Mouse (Mus musculus) hindbrain, embryonic 13.5 days (tissue): ENCODE data around the gene Nell1. TPM values are rescaled to one million over a fixed set of nuclear protein-coding genes. Genes with fewer than 3 reads are reported as not detected.

ENCODE experiments used
- ATAC-seq: fragments of 200-750 bp; cut with Nextera tagmentation; 2 replicates; pipeline ENCODE4 v1.8.0; 2017; ENCODE audit warnings: moderate TSS enrichment; ENCODE audit not compliant: low FRiP score
- H3K27ac ChIP-seq: fragments of 300-500 bp; sonication (generic); 2 replicates; pipeline ENCODE4 v1.5.1; 2015; ENCODE audit warnings: inconsistent platforms, mild to moderate bottlenecking, moderate library complexity
- H3K27me3 ChIP-seq: fragments of 300-500 bp; sonication (generic); 2 replicates; pipeline ENCODE4 v1.6.1; 2015; ENCODE audit warnings: mild to moderate bottlenecking, inconsistent platforms
- H3K36me3 ChIP-seq: fragments of 300-500 bp; sonication (generic); 2 replicates; pipeline ENCODE4 v1.6.1; 2015; ENCODE audit warnings: mild to moderate bottlenecking, inconsistent platforms
- H3K4me1 ChIP-seq: fragments of 300-500 bp; sonication (generic); replicated peaks from 2 replicates; pipeline ENCODE4 v1.6.1; 2015; ENCODE audit warnings: inconsistent platforms
- H3K4me2 ChIP-seq: fragments of 300-500 bp; sonication (generic); 2 replicates; pipeline ENCODE4 v1.6.1; 2015; ENCODE audit warnings: inconsistent platforms, mild to moderate bottlenecking, moderate library complexity
- H3K4me3 ChIP-seq: fragments of 300-500 bp; sonication (generic); 2 replicates; pipeline ENCODE4 v1.5.1; 2015; ENCODE audit warnings: mild to moderate bottlenecking, inconsistent platforms
- H3K9ac ChIP-seq: fragments of 300-500 bp; sonication (generic); 2 replicates; pipeline ENCODE4 v1.6.1; 2015; ENCODE audit warnings: mild to moderate bottlenecking, inconsistent platforms
- H3K9me3 ChIP-seq: fragments of 300-500 bp; sonication (generic); 2 replicates; pipeline ENCODE4 v1.6.1; 2016; ENCODE audit warnings: inconsistent platforms
- WGBS: fragments of 180-500 bp; shearing (Covaris S2); methylation state at CpG from one replicate; pipeline ENCODE4 v1.1.7; 2015; 5-methylcytosine and 5-hydroxymethylcytosine counted together
- polyA plus RNA-seq: library from polyadenylated mRNA; unstranded; fragments of >200 nt; fragmentation: Nextera tagmentation; extraction: Ambion mirVana; gene quantifications from 2 replicates; pipeline ENCODE4 v1.2.1, GENCODE M21; 2015

Gene Nell1
- polyA plus RNA-seq, 1 experiment from 2014 or later, result 15.7 TPM

- Histone ChIP-seq H3K4me3 (no peak overlapping the region), H3K4me1 (no peaks in the 10 kb centered on the region), H3K4me2 (no peak overlapping the region), H3K27me3 (no peaks in the 10 kb centered on the region), H3K27ac (no peak overlapping the region), H3K36me3 (no peaks in the 10 kb centered on the region), H3K9ac (no peak overlapping the region), H3K9me3 (no peaks in the 10 kb centered on the region)
- ATAC-seq, result no peak
- WGBS, result 62% methylated on average over 2 of the region's 2 CpGs
Observed at GRCm38 (mm10) chr7:50633147-50633546, 658.5 kb downstream of the Nell1 start.

- no peak overlapping the region for H3K27ac ChIP-seq
- no peak overlapping the region for H3K4me3 ChIP-seq
- H3K9me3 ChIP-seq, result no peaks in the 10 kb centered on the region
- no peaks in the 10 kb centered on the region for H3K36me3 ChIP-seq
- no peak for ATAC-seq
- no peaks in the 10 kb centered on the region for H3K4me1 ChIP-seq
- no peak overlapping the region for H3K4me2 ChIP-seq
- WGBS, result 66% methylated on average over 4 of the region's 4 CpGs
- H3K9ac ChIP-seq, result no peak overlapping the region
- H3K27me3 ChIP-seq, result no peaks in the 10 kb centered on the region
Observed at GRCm38 (mm10) chr7:50672266-50672665, 697.6 kb downstream of the Nell1 start.

DNA sequence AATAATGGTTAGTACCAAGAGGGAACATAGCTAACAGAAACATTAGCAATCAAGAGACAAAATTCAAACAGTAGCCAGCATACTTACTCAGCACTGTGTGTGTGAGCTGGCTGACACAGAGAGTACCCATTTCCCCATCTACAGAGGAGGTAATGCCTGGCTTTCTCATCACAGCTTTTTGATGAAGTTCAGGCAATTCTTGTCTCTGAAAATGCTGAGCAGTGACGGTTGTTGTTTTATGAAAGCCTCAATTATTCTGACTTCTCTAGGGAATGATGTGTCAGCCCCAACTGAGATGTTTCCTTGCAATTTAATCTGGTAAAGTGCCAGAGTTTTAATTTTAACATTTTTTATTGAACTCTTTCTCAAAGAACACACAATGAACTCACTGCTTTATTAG is 700.8 kb downstream of the Nell1 start:
- 63% methylated on average over 1 of the region's 1 CpGs for WGBS
- Histone ChIP-seq H3K4me3 (no peak overlapping the region), H3K27me3 (no peaks in the 10 kb centered on the region), H3K36me3 (no peaks in the 10 kb centered on the region), H3K9me3 (no peaks in the 10 kb centered on the region), H3K4me2 (no peak overlapping the region), H3K4me1 (no peaks in the 10 kb centered on the region), H3K9ac (no peak overlapping the region), H3K27ac (no peak overlapping the region)
- ATAC-seq, result no peak

DNA sequence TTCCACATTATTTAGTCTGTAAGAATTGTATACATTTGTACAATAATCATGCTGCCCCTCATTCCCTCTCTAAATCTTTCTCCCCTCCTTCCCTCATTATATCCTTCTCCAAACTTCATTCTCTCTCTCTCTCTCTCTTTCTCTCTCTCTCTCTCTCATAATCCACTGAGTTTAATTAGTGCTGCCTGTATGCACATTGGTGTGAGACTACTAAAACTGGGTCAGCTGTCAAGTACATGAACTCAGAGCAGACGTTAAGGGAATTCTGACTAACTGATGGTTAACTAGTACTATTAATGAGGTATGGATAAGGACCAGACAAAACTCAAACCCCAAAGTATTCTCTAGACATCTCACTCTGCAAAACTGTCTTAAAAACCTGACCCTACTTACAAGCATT is 702.8 kb downstream of the Nell1 start:
- Histone ChIP-seq H3K4me3 (no peak overlapping the region), H3K4me1 (no peaks in the 10 kb centered on the region), H3K4me2 (no peak overlapping the region), H3K27me3 (no peaks in the 10 kb centered on the region), H3K9ac (no peak overlapping the region), H3K9me3 (no peaks in the 10 kb centered on the region), H3K27ac (no peak overlapping the region), H3K36me3 (no peaks in the 10 kb centered on the region)
- 68% methylated on average over 1 of the region's 1 CpGs for WGBS
- no peak for ATAC-seq

DNA sequence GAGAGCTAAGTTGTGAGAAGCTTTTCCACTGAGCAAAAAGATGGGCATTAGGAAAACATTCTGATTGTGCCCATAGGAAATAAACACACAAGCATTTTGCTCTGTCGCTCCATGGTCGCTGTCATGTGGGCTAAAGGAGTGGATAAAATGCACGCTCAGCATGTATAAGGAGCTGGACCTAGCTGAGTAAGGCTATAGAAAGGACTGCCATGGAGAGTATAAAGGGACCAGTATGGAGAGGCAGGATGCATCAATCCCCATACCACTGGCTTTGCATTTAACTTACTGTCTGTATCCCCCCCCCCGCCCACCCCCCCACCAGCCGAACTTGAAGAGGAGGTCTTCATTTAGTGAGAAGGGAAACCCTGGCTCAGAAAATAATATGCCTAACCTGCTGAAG is 711.7 kb downstream of the Nell1 start:
- whole genome bisulfite sequencing, result 90% methylated on average over 5 of the region's 5 CpGs
- no peaks in the 10 kb centered on the region for H3K9me3 ChIP-seq
- no peak for ATAC-seq
- no peak overlapping the region for H3K9ac ChIP-seq
- H3K4me1 ChIP-seq, result no peaks in the 10 kb centered on the region
- no peak overlapping the region for H3K27ac ChIP-seq
- H3K4me2 ChIP-seq, result no peak overlapping the region
- no peaks in the 10 kb centered on the region for H3K36me3 ChIP-seq
- no peak overlapping the region for H3K4me3 ChIP-seq
- H3K27me3 ChIP-seq, result no peaks in the 10 kb centered on the region

DNA sequence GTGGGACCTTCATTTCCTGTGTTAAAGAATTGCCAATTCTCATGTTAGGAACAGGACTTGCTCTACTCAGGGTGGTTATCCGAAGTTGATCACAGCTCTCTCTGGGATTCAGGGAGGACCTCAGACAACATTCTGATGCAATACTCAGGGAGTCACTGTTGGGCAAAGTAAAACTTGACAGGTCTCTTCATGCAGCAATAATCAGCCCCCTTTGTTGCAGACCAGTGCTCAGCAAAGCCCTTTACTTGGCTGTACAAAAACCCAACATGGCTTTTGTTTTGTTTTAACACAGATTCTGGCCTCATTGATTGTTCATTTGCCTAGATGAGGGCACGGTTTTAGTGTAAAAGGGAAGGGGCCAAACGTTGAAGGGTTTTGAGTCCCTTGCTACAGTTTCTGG is 750.5 kb downstream of the Nell1 start:
- ATAC-seq, result no peak
- no peak overlapping the region for H3K27ac ChIP-seq

DNA sequence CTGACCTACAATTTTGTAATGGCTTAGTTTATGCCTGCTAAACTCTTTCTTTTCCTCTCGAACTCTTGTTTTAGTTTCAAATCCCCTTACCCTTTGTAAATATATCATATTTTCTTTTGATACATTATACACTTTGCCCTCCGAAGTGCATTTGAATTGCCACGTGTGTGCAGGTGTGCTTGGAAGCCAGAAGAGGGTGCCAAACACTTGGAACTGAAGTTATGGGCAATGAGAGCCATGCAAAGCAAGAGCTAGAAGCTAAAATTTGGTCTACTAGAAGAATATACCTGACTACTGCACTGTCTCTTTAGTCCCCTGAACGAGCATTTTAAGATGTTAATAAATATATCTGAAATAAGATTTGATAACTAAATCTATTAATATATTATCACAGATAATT is 756.3 kb downstream of the Nell1 start:
- Histone ChIP-seq H3K9ac (no peak overlapping the region), H3K4me1 (no peaks in the 10 kb centered on the region), H3K4me2 (no peak overlapping the region), H3K27me3 (no peaks in the 10 kb centered on the region), H3K36me3 (no peaks in the 10 kb centered on the region), H3K4me3 (no peak overlapping the region), H3K27ac (no peak overlapping the region), H3K9me3 (no peaks in the 10 kb centered on the region)
- no peak for ATAC-seq
- WGBS, result 52% methylated on average over 4 of the region's 4 CpGs

More for the DNA sequence above, 750.5 kb downstream of the Nell1 start:
- no peak overlapping the region for H3K4me2 ChIP-seq
- H3K27me3 ChIP-seq, result no peaks in the 10 kb centered on the region
- no peaks in the 10 kb centered on the region for H3K4me1 ChIP-seq
- no peaks in the 10 kb centered on the region for H3K9me3 ChIP-seq
- no peaks in the 10 kb centered on the region for H3K36me3 ChIP-seq
- no peak overlapping the region for H3K4me3 ChIP-seq
- 31% methylated on average over 3 of the region's 3 CpGs for WGBS
- no peak overlapping the region for H3K9ac ChIP-seq

GRCm38 (mm10) chr7:50755516-50755915 is 780.9 kb downstream of the Nell1 start:
- Histone ChIP-seq H3K27ac (no peak overlapping the region), H3K36me3 (no peaks in the 10 kb centered on the region), H3K27me3 (no peaks in the 10 kb centered on the region), H3K9ac (no peak overlapping the region), H3K4me1 (no peaks in the 10 kb centered on the region), H3K4me3 (no peak overlapping the region), H3K9me3 (no peaks in the 10 kb centered on the region), H3K4me2 (no peak overlapping the region)
- 92% methylated on average over 3 of the region's 3 CpGs for WGBS
- no peak for ATAC-seq

DNA sequence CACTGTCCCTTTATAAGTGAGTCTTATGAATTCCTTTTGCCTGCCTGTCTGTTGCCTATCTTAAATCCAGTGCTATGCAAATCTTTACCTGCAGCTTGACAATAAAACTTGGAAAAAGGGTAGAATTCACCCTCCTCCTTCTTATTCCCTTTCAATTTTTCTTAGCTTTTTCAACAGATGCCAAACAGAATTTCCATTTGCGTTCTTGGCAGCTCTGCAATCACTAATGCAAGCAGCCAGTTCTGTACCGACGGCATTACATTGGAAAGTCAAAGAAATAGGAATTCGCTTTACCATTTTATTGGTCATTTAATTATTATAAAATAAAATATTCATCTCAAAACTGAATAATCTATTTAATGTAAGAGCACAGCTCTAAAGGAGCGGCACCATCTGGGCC is 781.7 kb downstream of the Nell1 start:
- no peak overlapping the region for H3K4me2 ChIP-seq

GRCm38 (mm10) chr7:50773516-50773915 is 798.9 kb downstream of the Nell1 start:
- ATAC-seq, result no peak
- H3K27ac ChIP-seq, result no peak overlapping the region

More for the DNA sequence above, 781.7 kb downstream of the Nell1 start:
- Histone ChIP-seq H3K4me1 (no peaks in the 10 kb centered on the region), H3K27me3 (no peaks in the 10 kb centered on the region), H3K4me3 (no peak overlapping the region), H3K9me3 (no peaks in the 10 kb centered on the region), H3K27ac (no peak overlapping the region), H3K36me3 (no peaks in the 10 kb centered on the region), H3K9ac (no peak overlapping the region)
- WGBS, result 65% methylated on average over 5 of the region's 5 CpGs
- ATAC-seq, result no peak

DNA sequence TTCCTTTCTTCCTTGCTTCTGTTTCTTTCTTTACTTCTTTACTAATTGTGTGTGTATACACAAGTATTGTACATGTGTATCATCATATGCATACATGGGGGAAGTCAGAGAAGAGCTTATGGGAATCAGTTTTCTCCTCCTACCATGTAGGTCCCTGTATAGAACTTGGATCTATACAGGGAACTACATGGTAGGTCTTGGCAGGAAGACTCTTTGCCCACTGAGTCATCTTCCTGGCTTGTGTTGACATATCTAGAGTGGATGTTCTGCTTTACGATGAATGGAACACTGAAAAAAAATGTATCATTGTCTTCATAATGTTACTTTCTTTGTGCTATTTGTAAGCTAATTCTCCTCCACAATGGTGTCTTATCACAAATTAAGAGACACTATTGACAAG is 806.4 kb downstream of the Nell1 start:
- ATAC-seq, result no peak
- H3K4me1 ChIP-seq, result no peaks in the 10 kb centered on the region
- 100% methylated on average over 1 of the region's 1 CpGs for WGBS
- no peak overlapping the region for H3K27ac ChIP-seq
- no peak overlapping the region for H3K4me2 ChIP-seq
- no peak overlapping the region for H3K9ac ChIP-seq
- no peaks in the 10 kb centered on the region for H3K9me3 ChIP-seq
- H3K36me3 ChIP-seq, result no peaks in the 10 kb centered on the region
- no peaks in the 10 kb centered on the region for H3K27me3 ChIP-seq
- no peak overlapping the region for H3K4me3 ChIP-seq

More at GRCm38 (mm10) chr7:50773516-50773915, 798.9 kb downstream of the Nell1 start:
- H3K4me2 ChIP-seq, result no peak overlapping the region
- no peaks in the 10 kb centered on the region for H3K4me1 ChIP-seq
- H3K4me3 ChIP-seq, result no peak overlapping the region
- H3K9ac ChIP-seq, result no peak overlapping the region
- no peaks in the 10 kb centered on the region for H3K9me3 ChIP-seq
- no peaks in the 10 kb centered on the region for H3K36me3 ChIP-seq
- no peaks in the 10 kb centered on the region for H3K27me3 ChIP-seq

DNA sequence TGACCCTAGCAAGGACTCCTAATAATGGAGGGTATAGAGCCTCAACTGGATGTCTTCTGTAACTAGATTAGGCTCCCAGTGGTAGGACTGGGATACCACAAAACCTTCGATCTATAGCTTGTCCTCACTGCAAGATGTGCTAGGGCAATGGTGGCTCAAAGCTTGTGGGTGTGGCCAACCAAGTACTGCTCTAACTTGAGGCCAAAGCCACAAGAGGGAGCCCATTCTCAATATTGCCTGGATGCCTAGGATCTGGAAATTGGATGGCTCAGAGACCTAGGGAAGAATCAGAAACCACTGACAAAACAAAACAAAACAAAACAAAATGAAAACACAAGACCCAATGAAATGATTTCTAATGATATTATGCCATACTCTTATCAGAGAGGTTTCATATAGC is 809.0 kb downstream of the Nell1 start:
- Histone ChIP-seq H3K27me3 (no peaks in the 10 kb centered on the region), H3K36me3 (no peaks in the 10 kb centered on the region), H3K9ac (no peak overlapping the region), H3K4me2 (no peak overlapping the region), H3K4me3 (no peak overlapping the region), H3K27ac (no peak overlapping the region), H3K4me1 (no peaks in the 10 kb centered on the region), H3K9me3 (no peaks in the 10 kb centered on the region)
- ATAC-seq, result no peak
- WGBS, result 87% methylated on average over 1 of the region's 1 CpGs

- Histone ChIP-seq H3K9ac (no peak overlapping the region), H3K36me3 (no peaks in the 10 kb centered on the region), H3K4me2 (no peak overlapping the region), H3K4me1 (peaks cover 6% of the 10 kb centered on the region), H3K27ac (no peak overlapping the region), H3K27me3 (no peaks in the 10 kb centered on the region), H3K4me3 (no peak overlapping the region), H3K9me3 (no peaks in the 10 kb centered on the region)
- peak; percentile 71; the same call in 1 of the 2 replicates for ATAC-seq
- 8% methylated on average over 7 of the region's 7 CpGs for WGBS
Observed at GRCm38 (mm10) chr7:50826180-50826579, 851.5 kb downstream of the Nell1 start.

DNA sequence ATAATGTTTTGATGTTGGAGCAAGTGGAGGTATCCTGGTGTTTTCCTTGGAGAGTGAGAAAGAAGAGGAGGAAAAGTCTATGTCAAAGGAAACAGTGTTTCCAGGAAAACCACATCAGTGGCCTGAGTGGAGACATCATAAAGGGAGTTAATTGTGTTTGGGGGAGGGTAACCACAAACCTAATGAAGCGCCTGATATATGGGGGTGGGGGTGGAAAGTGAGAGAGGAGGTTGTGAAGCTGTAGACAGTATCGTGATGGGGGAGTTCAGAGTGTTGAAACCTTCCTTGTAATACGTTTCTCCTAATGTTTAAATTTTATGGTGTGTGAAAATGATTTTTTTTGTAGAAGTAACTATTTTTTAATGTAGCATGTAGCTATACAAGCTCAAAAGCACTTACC is 858.1 kb downstream of the Nell1 start:
- Histone ChIP-seq H3K9ac (no peak overlapping the region), H3K9me3 (no peaks in the 10 kb centered on the region; the same call in 1 of the 2 replicates), H3K4me1 (peaks cover 14% of the 10 kb centered on the region), H3K4me3 (no peak overlapping the region), H3K36me3 (no peaks in the 10 kb centered on the region), H3K4me2 (no peak overlapping the region), H3K27me3 (no peaks in the 10 kb centered on the region), H3K27ac (no peak overlapping the region)
- 74% methylated on average over 3 of the region's 3 CpGs for WGBS
- no peak for ATAC-seq
